Mouse (Mus musculus) mesoderm, embryonic 11.5 days (tissue): ENCODE data around the gene Pigm.
A peak's percentile ranks its signal among the peaks of the same experiment; 100 is the strongest.

ENCODE experiments used
- DNase-seq: peaks from one replicate; pipeline ENCODE4 v3.0.0-alpha.2; 2012; ENCODE audit warnings: low read depth, low spot score

Gene Pigm

DNA sequence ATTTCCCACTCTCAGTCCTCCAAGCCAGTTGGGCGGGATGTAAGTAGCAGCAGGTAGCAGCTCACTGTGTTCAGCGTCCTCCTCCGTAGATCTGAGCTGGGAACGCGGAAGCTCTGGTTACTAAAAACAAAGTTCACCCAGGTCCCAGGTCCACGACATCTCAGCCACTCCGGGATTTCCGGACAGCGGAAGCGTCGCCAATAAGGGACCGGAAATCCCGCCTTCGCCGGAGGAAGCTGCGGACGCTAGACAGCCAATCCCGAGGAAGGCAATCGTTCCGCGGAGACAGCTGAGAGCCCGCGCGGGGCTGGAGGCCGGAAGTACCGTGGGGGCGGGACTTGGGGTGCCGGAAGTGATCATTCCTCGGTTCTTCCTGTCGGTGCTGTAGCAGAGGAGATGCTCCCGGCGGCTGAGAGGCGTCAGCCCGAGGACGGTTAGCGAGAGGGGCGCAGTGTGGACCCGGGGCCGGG, at the start of gene Pigm:
TSS of gene Pigm (plus strand) at position 349 of the 470 bp plus-strand sequence.
- peak; percentile 99 for DNase-seq

DNA sequence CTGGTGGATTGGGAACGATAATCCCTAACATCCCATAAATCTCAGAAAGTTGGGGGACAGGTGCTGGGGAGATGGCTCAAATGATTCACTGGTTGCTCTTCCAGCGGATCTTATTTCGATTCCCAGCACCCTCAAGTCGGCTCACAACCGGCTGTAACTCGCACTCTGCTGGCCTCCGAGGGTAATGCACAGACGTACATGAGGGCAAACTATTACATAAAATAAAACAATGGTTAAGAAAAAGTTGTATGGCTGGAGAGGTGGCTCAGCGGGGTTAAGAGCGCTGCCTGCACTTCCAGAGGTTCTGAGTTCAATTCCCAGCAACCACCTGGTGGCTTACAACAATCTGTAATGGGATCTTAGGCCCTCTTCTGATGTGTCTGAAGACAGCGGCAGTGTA, 49.7 kb upstream of the Pigm start:
- DNase-seq, result no peak

DNA sequence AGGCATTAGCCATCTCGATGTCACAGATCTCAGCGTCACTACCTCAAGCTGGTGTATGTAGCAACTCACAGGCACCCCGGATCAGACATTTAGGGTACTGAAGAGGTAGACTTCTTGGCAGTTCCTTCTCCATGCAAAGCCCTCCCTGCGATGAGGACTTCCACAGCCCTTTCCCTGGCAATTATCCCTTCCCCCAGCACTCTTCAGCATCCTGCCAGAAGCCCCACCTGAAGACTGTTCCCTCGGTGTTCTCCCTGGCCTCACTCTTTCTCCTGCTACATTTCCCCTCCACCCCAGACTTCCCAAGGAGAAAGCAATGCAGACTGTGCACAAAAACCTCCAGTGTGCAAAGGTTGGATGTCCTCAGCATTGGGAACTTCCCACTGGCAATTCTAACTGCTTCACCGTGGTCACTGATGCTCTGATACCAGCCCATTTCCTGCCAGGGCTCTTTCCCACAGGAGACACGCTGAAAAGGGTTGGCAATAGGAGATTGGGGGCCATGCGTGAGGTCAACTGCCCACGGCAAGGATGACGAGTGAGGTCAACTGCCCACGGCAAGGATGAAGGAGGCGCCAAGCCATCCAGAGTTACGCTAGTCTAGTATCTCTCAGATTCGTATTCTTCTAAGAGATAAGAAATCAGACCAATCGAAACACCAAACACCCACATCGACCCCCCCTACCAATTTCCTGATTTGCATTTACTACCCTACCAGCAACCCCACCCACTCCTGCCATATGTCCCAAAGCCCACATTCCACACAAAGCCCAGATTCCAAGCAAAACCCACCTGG, 48.9 kb upstream of the Pigm start:
- DNase-seq, result no peak

DNA sequence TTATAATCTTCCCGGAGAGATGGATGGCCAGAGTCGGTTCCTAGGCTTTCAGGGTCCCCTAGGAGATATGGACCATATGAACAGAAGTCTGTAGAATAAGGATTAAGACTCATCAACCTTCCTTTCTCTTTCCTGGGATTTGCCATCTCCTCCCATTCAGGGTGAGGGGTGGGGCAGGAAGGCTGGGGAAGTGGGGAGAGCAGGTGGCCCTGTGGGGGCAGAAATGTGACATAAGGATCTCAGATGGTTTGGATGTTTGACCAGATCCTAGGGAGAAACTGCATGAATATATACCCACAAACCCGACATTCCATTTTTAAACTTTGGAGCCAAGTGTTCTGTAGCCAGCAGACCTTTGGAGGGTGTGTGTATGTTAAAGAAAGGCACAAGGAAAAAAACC, 48.3 kb upstream of the Pigm start:
- no peak for DNase-seq

DNA sequence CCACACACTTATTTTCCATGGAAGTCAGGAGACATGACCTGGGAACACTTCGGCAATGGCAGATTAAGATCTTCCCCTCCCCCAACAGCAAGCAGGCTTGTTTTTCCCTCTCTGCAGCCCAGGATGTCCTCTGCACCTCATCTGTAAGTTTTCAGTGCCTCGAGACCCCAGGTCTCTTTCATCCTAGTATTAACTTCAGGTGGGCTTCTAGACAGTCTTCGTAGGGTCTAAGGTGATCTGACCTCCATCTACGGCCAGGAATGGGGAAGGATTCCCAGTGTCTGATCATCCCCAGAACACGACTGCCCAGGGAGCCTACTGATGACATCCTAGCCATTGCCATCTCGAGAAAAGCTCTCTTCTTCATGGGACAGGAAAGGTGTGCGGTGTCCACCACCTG, 47.9 kb upstream of the Pigm start:
- no peak for DNase-seq

DNA sequence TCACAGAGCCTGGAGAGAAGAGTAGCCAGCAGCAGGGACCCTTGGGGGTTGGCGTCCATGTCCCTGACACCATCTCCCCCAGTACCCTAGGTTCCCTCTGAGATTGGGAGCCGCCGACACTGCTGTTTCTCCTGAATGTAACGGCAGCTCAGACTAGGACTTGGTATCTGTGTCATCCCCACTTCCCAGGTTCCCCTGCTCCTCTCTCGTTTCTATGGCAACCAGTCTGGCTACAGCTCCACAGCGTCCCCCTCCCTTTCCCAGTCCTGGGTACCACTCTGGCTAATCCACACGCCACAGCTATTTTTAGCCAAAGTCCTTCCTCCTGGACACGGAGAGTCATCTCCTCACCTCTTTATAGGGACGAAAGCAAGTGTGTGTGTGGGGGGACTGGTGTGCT, 47.2 kb upstream of the Pigm start, which contains the start of gene Kcnj9:
TSS of gene Kcnj9 (minus strand) at position 188 of the 400 bp plus-strand sequence.
- DNase-seq, result no peak

DNA sequence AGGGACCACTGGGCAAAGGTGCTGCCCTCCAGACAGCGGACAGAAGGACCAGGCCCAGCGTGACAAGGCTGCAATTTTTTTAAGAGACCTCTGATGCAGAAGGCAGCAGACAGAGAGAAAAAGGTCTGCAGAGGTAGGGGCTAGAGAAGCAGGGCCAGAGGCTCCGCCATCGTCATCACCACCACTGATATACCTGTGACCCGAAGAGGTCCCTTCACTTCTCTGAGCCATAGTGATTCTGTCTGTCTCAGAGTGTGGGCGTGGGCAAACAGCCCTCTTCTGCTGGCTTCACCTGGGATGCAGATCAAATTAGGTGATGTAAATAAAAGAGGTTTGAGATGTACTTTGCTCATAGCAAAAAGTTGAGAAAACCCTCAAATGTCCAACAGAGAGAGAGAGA, 46.7 kb upstream of the Pigm start:
- DNase-seq, result no peak

DNA sequence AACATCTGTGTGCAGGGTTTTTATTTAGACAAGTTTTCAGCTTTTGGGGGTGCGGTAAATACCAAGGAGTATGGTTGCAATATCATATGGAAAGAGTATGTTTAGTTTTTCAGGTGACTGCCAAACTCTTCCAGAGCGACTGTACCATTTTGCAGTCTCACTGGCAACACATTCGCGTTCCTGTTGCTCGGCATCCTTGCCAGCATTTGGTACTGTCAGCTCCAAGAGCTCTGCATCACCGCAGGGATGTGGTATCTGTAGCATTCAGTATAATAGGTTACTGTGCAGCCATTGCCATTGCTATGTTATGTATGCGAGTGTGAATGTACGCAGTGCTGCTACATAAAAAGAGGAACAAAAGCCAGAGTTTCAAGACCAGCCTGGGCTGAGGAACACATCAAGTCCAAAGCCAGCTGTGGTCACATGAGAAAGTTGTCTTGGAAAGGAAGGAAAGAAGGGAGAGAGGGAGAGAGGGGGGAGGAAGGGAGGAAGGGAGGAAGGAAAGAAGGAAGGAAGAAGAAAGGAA, 44.9 kb upstream of the Pigm start:
- no peak for DNase-seq

DNA sequence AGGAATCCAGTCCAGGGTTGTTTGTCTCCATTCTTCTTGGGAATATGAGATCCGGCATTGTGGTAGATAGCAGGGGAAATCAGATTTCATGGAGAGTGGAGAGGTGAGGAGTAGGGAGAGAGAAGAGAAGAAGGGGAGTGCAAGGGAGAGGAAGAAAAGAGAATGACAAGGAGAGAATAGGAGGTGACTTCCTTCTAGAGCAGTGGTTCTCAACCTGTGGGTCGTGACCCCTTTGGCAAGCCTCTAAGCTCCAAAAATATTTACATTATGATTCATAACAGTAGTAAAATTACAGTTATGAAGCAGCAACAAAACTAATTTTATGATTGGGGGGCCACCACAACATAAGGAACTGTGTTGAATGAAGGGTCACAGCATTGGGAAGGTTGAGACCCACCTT, 43.4 kb upstream of the Pigm start:
- no peak for DNase-seq

DNA sequence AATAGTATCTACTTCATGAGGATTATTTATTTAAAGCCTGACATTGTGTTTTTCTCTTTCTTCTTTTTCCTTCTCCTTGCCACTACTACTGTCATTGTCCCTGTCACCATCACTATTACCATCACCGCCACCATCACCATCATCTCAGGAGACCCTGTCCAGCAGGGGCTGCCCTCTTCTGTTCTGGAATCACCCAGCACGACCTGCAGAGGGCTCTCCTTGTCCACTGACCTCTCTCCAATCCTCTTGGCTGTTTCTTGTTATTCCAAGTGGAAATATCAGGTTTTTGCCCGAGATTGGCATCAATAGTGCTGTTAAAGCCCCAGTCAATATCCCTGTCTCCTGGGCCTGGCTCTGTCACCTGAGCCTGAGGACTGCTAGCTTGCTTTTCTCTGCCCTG, 42.8 kb upstream of the Pigm start:
- DNase-seq, result no peak

DNA sequence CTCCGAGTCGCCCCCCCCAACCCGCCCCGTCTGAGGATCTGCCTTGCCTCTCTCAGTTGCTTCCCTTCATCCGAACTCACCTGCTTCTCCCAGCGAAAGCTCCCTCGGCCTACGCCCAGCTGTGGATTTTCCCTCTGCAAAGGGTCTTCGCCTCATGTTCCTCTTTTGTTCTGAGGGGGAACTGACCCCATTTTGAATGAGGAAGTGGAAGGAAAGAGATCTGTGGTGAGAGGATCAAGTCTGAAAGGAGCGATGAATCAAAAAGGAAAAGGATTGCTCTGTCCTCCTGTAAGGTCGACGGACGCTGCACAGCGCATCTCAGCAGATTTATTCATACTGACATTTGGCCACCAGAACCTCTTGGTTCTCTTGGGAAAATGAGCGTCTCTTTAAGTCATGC, 40.5 kb upstream of the Pigm start:
- DNase-seq, result no peak

DNA sequence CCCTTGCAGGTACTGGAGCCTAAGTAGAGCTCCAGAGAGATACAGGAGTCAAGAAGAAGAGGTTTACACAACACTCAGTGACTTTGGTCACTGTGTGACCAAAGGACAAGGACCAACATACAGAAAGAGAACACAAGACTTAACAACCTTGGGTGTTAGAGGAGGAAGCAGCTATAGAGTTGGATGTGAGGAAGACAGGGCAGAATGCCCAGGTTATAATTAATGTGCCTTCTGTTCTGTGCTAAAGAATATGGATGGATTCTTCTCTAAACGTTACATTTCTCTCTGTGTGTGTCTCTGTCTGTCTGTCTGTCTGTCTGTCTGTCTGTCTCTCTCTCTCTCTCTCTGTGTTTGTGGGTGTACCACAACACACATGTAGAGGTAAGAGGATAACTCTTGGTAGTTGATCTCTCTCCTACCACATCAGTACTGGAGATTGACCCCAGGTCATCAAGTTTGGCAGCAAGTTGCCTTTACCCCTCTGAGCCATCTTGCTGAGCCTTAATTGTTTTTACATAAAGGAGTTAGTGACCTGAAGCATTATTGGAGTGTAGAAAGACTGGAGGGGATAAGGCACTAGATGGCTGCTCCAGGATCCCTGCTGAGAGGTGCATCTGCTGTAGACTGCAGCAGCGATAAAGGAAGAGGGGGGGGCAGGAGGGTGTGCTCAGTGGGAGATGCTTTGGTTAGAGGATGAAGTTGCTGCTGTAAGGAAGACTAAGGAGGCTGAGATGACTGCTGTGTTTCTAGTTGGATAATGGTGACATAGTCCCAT, 38.7 kb upstream of the Pigm start:
- no peak for DNase-seq

DNA sequence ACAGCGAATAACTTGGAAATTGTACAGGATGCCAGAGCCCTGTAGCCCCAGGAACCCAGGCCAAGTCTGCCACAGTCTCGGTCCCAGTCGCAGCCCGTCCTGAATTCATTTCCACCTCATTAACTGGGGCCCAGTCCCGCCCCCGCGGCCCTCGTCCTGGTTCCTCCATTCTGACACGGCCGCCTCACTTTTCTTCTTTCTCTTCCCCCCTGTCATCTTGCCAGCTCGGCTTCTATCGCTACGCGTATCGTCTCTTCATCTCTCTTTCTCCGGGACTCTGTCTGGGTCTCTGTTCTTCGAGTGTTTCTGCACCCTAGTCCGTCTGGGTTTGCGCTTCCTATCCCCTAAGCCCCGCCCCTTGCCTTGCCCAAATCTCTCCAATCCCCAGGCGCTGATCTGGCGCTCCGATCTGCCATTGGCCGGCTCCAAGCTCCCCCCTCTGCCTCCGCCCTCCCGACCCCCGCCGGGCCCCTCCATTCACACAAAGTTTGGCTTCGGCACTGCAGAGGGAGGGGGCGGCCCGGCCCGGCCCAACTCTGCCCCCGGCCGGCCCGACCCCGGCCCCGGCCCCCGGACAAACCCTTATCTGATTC, 35.5 kb upstream of the Pigm start, which contains the start of gene Kcnj10:
TSS of gene Kcnj10 (plus strand) at position 482 of the 593 bp plus-strand sequence.
- peak; percentile 85 for DNase-seq

DNA sequence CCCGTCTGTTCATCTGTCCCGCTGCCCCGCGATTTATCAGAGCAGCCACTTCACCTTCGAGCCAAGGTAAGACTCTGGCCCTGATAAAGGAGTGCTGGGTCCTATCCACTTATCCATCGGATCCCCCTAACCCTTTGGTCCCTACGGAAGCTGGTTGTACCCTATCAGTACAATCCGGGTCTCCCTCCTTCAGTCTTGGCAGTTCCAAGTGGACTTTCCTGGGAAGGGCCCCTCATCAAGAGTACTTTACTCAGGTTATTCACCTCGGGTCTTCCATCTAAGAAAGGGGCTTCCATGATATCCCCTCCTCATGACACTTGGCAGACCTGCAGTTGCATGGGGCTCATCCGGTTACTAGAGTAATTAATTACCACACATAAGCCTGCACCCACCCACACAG, 35.0 kb upstream of the Pigm start:
- no peak for DNase-seq

DNA sequence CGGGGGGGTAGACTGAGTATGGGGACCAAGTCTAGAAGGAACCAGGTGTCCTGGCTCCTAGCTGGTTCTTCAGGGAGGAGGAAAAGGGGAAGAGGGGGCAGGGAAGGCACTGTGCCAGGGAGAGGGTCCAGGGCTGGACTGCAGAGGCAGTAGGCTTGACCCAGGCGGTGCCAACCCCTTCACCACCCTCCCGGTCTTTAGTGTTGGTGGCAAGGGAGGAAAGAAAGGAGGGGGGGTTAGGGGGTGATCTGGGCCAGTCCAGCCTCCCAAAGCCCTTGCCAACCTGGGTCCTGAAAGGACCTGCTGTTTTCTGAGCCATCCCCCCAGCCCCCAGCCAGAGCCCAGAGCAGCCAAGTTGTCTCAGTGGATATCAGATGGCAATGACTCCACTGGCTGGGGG, 33.6 kb upstream of the Pigm start:
- no peak for DNase-seq

DNA sequence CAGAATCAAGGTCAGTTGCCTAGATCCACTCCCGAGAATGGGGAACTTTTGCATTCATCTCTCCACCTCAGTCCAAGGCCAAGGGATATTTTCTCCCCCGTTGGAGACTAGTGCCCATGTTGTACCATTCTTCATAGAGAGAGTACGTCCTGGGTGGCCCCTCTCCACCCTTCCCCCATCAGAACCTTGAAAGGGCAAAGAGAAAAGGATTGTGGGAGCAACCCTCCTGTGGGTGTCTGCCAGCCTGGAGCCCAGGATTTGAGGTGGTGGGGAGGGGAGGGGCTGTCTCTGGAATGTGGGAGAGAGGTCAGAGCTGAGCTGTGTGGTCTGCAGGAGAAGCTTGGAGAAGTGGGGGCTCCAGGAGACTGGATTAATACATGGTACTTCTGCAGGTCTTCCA, 32.4 kb upstream of the Pigm start:
- DNase-seq, result no peak

DNA sequence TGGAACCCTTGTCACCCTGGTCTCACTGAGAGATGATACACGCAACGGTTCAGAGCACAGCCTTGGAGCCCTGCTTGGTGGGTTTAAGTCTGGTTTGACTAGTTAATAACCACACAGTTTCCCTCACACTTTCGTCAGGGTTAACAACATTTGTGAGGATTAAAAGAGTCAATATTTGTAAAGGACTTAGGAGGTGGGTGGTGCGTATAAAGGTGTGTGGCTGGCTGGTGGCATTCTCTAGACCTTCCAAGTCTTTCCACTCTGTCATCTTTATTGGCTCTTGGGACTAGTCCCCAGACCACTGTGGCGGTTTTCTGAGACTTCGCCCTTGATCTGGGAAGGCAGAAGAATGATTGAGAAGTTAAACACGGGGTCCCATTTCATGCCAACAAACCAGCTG, 31.5 kb upstream of the Pigm start:
- DNase-seq, result no peak

DNA sequence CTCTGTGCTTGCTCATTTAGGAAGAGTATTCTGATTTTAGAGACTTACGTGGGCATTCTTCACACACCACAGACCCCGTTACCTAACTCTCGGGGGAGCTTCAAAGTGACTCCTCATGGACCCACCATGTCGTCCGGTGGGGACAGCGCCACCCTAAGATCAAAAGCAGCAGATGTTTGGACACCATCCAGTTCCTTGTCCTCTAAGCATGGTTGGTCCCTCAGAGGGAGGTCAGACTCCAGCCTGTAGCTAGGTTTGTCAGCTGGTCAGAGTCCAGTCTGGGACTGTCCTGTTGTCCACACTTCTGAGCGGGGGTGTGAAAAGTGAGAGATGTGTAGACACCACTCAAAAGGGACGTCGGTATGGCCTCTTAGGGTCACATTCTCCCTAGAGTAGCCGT, 29.6 kb upstream of the Pigm start:
- no peak for DNase-seq

DNA sequence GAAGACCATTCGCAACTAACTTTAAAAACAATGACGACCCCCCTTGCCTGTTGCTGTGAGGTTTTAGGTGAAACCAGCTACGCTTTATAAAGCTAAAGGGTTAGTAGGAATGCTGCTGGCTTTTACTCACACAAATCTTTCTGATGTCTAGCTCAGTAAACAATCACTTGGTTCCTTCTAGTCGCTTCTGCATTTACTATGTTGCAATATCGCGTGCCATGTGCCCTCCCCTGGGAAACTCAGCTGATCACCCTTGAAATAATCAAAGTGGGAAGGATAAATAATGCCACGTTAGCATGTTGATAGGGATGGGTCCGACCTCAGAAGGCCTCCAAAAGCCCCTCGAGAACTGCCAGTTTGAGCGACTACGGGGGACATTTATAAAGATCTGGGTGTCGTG, 29.0 kb upstream of the Pigm start:
- DNase-seq, result no peak

DNA sequence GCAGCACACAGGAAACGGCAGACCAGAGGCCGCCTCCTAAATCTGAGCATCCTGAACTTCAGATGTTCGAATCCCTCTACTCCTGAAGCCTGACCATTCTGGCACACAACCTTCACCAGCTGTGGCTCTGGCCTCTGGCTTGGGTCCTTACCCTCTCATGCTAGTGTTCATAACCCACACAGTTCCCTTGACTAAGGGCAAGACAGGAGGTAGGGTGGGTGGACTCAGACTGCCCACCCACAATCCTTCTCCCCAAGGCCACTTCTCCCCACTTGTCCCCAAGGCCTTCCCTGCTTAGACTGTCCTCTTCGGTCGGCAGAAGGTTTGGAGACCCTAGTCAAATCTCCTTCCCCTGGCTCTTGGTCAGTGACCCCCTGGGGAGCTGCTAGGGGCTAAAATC, 26.8 kb upstream of the Pigm start:
- no peak for DNase-seq

DNA sequence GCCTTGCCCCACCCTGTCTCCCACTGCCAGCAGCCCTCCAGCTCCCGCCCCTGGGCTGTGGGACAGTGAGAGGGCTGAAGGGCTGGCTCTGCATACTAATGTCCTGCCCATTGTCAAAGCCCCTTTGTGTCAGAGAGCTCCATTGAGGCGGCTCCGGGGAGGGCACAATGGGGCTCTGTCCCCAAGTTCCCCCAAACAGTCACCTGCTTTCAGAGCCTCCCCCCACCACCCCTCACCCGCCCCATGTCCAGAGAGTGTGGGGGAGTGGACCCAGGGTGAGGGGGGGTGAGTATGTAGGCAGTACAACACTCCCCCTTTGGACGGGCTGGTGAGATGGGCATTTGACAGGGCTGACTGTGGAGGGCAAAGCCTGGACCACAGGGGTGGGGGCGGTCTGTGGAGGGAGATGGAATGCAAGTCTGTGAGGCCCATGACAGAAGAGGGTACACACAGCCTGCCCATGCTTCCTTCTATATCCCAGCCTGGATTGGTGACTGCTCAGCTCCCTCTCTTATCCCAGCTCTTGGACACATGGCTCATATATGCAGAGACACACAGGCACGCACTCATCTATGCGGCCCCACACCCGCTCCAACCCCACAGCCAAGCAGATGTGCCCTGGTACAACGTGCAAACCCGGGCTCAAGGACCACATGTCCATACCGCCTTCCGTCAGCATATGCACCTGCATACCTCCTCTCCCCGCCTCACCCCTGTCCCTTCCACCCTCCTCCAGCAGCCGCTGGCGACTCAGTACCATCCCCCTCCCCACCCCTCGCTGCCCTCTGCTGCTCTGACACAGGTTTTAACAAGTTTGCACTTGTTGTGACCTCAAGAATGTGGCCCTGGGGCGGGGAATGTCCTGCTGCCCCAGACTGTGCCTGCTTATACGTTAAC, 26.2 kb upstream of the Pigm start:
- peak; percentile 85 for DNase-seq
